Mouse (Mus musculus) megakaryocyte, embryonic 14.5 days (primary cell): ENCODE results near the gene Gng7.

Experiments used
- FLI1 ChIP-seq: IDR thresholded peaks from 2 replicates; pipeline ENCODE4 v1.6.1; 2012; ENCODE audit warnings: low read length, inconsistent platforms, mixed read lengths
- GATA1 ChIP-seq: IDR thresholded peaks from 3 replicates; pipeline ENCODE4 v1.6.1; 2012; ENCODE audit warnings: mixed read lengths, low read length, inconsistent platforms, borderline replicate concordance

- TF ChIP-seq GATA1 (no peak), FLI1 (no peak)
Observed at GRCm38 (mm10) chr10:80947802-80948201, 66.9 kb downstream of the Gng7 start.
